Mouse (Mus musculus) heart, adult 2 months (tissue): ENCODE measurements around the gene Rnf186. TPM values are rescaled to one million over a fixed set of nuclear protein-coding genes. Genes with fewer than 3 reads are reported as not detected.

ENCODE experiments used
- DNase-seq, 2 experiments: peaks; one replicate each; pipeline ENCODE4 v3.0.0; 2021
- H3K27ac ChIP-seq: fragments of 200-600 bp; 2 replicates; pipeline ENCODE4 v1.8.1; 2022
- H3K27me3 ChIP-seq: fragments of 200-500 bp; 2 replicates; pipeline ENCODE4 v1.6.1; 2012; ENCODE audit warnings: mild to moderate bottlenecking, low read length, inconsistent platforms, mixed read lengths; ENCODE audit not compliant: control insufficient read depth, insufficient read depth
- H3K36me3 ChIP-seq: fragments of 200-500 bp; 2 replicates; pipeline ENCODE4 v1.6.1; 2012; ENCODE audit warnings: low read length, inconsistent platforms; ENCODE audit not compliant: control insufficient read depth, insufficient read depth
- H3K4me1 ChIP-seq: fragments of 200-500 bp; 2 replicates; pipeline ENCODE4 v1.6.1; 2011; ENCODE audit warnings: low read length; ENCODE audit not compliant: control insufficient read depth, insufficient read depth
- H3K4me3 ChIP-seq: fragments of 200-600 bp; 2 replicates; pipeline ENCODE4 v1.8.1; 2022
- H3K79me2 ChIP-seq: fragments of 200-500 bp; replicated peaks from 2 replicates; pipeline ENCODE4 v1.6.1; 2012; ENCODE audit warnings: mild to moderate bottlenecking, inconsistent platforms, low read length, moderate library complexity, mixed read lengths; ENCODE audit not compliant: control insufficient read depth, insufficient read depth
- H3K9ac ChIP-seq: fragments of 200-500 bp; 2 replicates; pipeline ENCODE4 v1.6.1; 2012; ENCODE audit warnings: low read depth, mild to moderate bottlenecking, control low read depth, inconsistent platforms, low read length, mixed read lengths
- CTCF ChIP-seq: fragments of 200-600 bp; IDR thresholded peaks from 2 replicates; pipeline ENCODE4 v1.8.1; 2022; ENCODE audit warnings: antibody characterized with exemption, mild to moderate bottlenecking, moderate library complexity
- EP300 ChIP-seq: fragments of 200-500 bp; IDR thresholded peaks from 2 replicates; pipeline ENCODE4 v1.6.1; 2011; ENCODE audit warnings: low read depth, low read length, control low read depth; ENCODE audit not compliant: insufficient read depth
- POLR2A ChIP-seq: fragments of 200-500 bp; IDR thresholded peaks from 2 replicates; pipeline ENCODE4 v1.6.1; 2011; ENCODE audit warnings: mild to moderate bottlenecking, low read depth, low read length, control low read depth; ENCODE audit not compliant: insufficient read depth
- WGBS: fragments of 180-500 bp; shearing (Covaris S2); methylation state at CpG from one replicate; pipeline ENCODE4 v1.1.7; 2018; 5-methylcytosine and 5-hydroxymethylcytosine counted together
- intact Hi-C: fragments of 180-260 bp; cut with DNase I; formaldehyde crosslinking; loops from one replicate; pipeline ENCODE4 v1.15.1; 2025
- polyA plus RNA-seq: library from polyadenylated mRNA; depleted of rRNA; stranded (reverse); fragments of >200 nt; gene quantifications from 2 replicates; pipeline ENCODE4 v1.2.3, GENCODE M21; 2012
- total RNA-seq, 2 experiments: library from RNA; stranded (reverse); gene quantifications; 2 replicates each; pipeline ENCODE4 v1.2.3; 2021

Rnf186 gene
- total and polyA plus RNA-seq, 3 experiments, result 2.0 TPM; not detected in 2

DNA sequence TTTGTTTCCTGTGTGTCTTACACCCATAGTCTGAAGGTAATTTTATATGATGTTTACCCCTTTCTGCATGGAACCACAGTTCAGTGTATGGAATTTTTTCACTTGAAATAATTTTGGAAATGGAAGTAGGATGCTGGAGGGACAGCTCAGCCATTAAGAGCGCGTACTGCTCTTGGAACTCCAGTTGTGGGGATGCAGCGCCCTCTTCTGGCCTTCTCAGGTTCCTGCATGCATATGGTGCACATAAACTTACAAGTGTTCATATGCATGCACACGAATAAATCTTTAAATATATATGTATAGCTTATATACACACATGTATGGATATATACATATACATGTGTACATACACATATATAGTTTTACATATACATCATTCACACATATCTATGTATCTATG, 30.2 kb downstream of the Rnf186 start:
- TF ChIP-seq POLR2A (no peak), CTCF (peak; percentile 48)
- DNase-seq, result no peak
- no peak overlapping the region for H3K4me3 ChIP-seq
- no peak overlapping the region for H3K27ac ChIP-seq
- no peaks in the 10 kb centered on the region for H3K27me3 ChIP-seq
- WGBS, result 87% methylated on average over 4 of the region's 4 CpGs
- intact Hi-C loops, result no loop called here
- H3K79me2 ChIP-seq, result no peaks in the 10 kb centered on the region
- no peak overlapping the region for H3K9ac ChIP-seq
- H3K36me3 ChIP-seq, result no peaks in the 10 kb centered on the region
- H3K4me1 ChIP-seq, result no peaks in the 10 kb centered on the region

DNA sequence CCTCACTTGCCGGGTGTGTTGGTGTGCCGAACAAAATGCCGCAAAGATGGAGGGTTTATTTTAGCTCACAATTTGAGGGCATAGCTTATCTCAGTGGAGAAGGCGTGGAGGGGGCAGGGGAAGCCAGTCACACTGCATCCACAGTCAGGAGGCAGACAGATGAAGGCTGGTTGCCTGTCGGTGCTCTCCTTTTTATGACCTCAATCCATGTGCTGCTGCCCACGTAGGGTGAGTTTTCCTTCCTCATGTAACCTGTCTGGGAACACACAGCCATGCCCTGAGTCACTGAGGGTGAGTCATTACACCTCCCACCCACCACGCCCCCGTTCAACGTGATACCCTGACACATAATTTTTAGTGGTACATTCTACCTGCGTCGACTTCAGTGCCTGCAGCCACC, 31.7 kb downstream of the Rnf186 start:
- whole genome bisulfite sequencing, result 82% methylated on average over 11 of the region's 11 CpGs
- intact Hi-C loops, result no loop called here
- no peaks in the 10 kb centered on the region for H3K4me1 ChIP-seq
- no peaks in the 10 kb centered on the region for H3K27me3 ChIP-seq
- H3K4me3 ChIP-seq, result no peak overlapping the region
- no peaks in the 10 kb centered on the region for H3K79me2 ChIP-seq
- H3K36me3 ChIP-seq, result no peaks in the 10 kb centered on the region
- H3K9ac ChIP-seq, result no peak overlapping the region
- DNase-seq, result no peak
- TF ChIP-seq EP300 (no peak), CTCF (no peak), POLR2A (no peak)
- no peak overlapping the region for H3K27ac ChIP-seq

DNA sequence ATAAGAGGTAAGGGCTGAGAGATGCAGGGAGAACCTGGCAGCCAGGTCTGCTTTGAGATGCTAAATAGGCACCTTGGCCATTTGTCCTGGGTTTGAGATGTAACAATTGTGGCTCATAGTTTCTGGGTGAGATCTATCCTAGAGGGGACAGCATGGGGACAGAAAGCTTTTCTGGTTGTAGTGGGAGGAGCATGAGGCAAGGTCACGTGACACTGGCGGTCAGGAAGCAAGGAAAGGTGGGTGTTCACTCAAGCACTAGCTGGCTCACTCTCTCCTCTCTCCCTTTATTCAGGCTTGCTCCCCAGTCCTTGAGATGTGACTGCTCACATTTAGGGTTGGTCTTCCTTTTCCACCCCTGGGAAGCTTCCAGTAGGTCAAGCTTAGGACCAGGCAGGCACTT, 34.1 kb downstream of the Rnf186 start:
- 49% methylated on average over 2 of the region's 2 CpGs for WGBS
- no peaks in the 10 kb centered on the region for H3K36me3 ChIP-seq
- no peak for TF ChIP-seq EP300
- TF ChIP-seq CTCF, result no peak
- no peak for TF ChIP-seq POLR2A
- no peak for DNase-seq
- H3K79me2 ChIP-seq, result no peaks in the 10 kb centered on the region
- no peak overlapping the region for H3K27ac ChIP-seq
- intact Hi-C loops, result loop anchor here (5.0 kb wide), 1 partner anchor 79 kb away; no protein-coding TSS in a partner anchor
- no peak overlapping the region for H3K9ac ChIP-seq
- no peaks in the 10 kb centered on the region for H3K4me1 ChIP-seq
- H3K4me3 ChIP-seq, result no peak overlapping the region
- H3K27me3 ChIP-seq, result no peaks in the 10 kb centered on the region

DNA sequence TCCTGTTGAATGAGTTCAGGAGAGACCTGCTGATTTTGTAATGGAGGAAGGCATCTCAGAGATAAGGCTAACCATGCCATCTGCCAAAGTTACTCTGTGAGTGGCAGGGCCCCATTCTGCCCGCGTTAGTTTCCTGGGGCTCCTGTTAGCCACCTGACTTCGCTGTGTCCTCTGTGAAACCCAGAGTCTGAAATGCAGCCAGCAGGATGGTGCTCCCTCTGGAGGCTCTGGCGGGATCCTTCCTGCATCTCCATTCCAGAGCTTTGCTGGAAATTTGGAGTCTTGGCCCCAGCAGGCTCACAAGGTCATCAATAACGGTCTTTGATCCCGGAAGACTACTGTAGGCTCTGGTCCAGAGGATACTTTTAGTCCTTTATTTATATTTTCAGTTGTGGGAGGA, 34.5 kb downstream of the Rnf186 start:
- peak in 1 of 2 experiments; percentile 24 for DNase-seq
- intact Hi-C loops, result loop anchor here (5.0 kb wide), 1 partner anchor 79 kb away; no protein-coding TSS in a partner anchor
- 22% methylated on average over 6 of the region's 6 CpGs for WGBS
- Histone ChIP-seq H3K4me1 (no peaks in the 10 kb centered on the region), H3K9ac (no peak overlapping the region), H3K36me3 (no peaks in the 10 kb centered on the region), H3K79me2 (no peaks in the 10 kb centered on the region), H3K27me3 (no peaks in the 10 kb centered on the region), H3K4me3 (no peak overlapping the region), H3K27ac (no peak overlapping the region)
- TF ChIP-seq POLR2A (no peak), EP300 (no peak), CTCF (peak; percentile 59)

DNA sequence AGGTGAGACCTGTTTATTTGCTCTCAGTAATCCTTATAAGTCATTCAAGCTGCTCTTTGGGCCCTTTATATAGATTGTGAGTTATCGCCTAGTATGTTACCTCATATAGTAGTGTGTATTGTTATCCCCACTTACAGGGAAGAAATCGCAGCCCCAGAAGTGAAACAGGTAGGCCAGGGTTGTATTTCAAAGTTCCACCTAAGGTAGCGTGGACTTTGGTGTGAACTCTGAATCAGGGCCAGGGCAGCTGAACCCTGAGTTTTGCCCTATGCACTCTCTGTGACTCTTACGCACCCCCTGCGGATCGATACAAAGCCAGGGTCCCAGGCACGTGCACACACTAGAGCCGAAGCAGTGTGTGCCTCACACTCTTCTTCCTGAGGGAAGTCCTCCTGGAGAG, 37.2 kb downstream of the Rnf186 start:
- no peak overlapping the region for H3K4me3 ChIP-seq
- no peak for TF ChIP-seq EP300
- TF ChIP-seq POLR2A, result no peak
- no peak for TF ChIP-seq CTCF
- no peaks in the 10 kb centered on the region for H3K27me3 ChIP-seq
- DNase-seq, result no peak
- intact Hi-C loops, result loop anchor here (5.0 kb wide), 1 partner anchor 82 kb away; no protein-coding TSS in a partner anchor
- no peak overlapping the region for H3K9ac ChIP-seq
- no peaks in the 10 kb centered on the region for H3K4me1 ChIP-seq
- 89% methylated on average over 8 of the region's 8 CpGs for WGBS
- no peaks in the 10 kb centered on the region for H3K36me3 ChIP-seq
- H3K79me2 ChIP-seq, result no peaks in the 10 kb centered on the region
- H3K27ac ChIP-seq, result no peak overlapping the region

DNA sequence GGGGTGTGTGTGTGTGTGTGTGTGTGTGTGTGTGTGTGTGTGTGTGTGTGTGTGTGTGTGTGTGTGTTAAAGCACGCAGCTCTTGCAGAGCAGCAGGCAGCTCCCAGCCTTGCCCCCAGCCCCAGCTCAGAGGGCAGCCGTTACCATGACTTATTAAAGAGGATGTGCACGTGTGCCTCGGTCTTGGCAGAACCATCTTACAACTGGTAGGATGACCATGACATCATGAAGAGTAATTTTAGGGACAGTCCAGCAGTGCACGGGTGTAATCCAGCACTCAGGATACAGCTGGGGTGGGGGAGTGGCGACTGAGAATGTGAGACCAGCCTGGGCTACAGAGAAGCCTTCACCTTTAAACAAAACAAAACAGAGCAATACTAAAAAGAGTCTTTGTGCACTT, 38.3 kb downstream of the Rnf186 start:
- no peak overlapping the region for H3K27ac ChIP-seq
- no peaks in the 10 kb centered on the region for H3K27me3 ChIP-seq
- H3K4me1 ChIP-seq, result no peaks in the 10 kb centered on the region
- TF ChIP-seq CTCF (no peak), POLR2A (no peak), EP300 (no peak)
- 48% methylated on average over 6 of the region's 6 CpGs for WGBS
- intact Hi-C loops, result no loop called here
- H3K36me3 ChIP-seq, result no peaks in the 10 kb centered on the region
- H3K79me2 ChIP-seq, result no peaks in the 10 kb centered on the region
- H3K4me3 ChIP-seq, result no peak overlapping the region
- H3K9ac ChIP-seq, result no peak overlapping the region
- no peak for DNase-seq
